Mouse (Mus musculus): ENCODE measurements around the gene Fdxacb1. TPM values are rescaled to one million over a fixed set of nuclear protein-coding genes. Genes with fewer than 3 reads are reported as not detected.

Gene Fdxacb1
- total RNA-seq (2021), result 1 to 10 TPM; 6.0 to 6.6 TPM

DNA sequence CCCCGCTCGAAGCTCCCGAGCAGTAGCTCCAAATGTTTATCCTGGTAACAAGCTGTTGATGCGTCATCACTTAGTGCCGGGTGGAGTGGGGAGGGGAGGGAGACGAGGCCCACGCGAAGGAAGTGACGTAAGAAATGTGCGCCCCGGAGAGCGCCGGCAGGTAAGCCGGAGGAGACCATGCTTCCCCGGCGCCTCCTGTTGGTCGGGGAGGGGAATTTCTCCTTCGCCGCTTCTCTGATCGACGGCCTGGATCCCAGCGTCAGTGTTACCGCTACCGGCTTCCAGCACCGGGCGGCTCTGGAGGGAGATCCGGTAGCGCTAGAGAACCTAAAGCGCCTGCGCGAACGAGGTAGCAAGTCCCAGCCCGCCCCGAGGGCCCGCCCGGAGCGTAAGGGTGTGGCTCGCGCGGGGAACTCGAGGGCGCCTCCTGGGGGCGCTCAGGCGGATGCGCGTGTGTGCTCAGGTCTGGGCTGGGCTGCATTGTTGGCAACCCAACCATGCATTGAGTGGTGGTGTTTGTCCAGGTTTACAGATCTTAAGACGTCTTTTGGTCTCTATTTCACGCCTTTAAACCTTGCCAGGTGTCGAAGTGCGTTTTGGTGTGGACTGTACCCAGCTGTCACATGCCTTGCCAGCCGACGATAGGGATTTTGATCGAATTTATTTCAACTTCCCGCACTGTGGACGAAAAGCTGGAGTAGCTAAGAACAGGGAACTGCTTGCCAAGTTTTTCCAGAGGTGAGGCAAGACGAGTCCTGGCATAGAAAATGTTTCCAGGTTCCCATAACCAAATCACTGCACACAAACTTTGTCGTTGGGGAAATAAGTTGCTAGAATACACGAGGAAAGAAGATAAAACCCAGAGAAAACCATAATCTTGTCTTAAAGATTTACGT is at the start of gene Fdxacb1:
TSS of gene Fdxacb1 (plus strand) at position 130 of the 896 bp plus-strand sequence.
- intact Hi-C loops (cut with DNase I), result loop anchor here (2.0 to 10.0 kb wide), 5 partner anchors 41 to 324 kb away; partner anchors contain the start of genes Dlat, Nkapd1 and Pih1d2
- DNase-seq, result peak; percentile 97 to 99

DNA sequence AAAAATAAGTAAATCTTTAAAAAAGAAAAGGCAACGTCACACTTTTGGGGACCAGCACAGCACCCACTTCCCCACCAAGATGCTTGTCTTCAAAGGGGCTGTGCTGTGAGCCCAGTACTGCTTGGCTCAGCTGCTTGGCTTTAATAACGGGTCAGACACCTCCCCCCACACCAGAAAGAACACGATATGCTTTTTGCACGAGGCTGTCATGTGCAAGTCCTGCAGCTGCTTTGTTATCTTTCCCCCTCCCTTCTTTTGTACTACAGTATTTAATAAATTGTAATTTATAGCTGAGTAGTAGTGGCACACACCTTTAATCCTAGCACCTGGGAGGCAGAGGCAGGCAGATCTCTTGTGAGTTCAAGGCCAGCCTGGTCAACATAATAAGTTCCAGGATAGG is 49.2 kb upstream of the Fdxacb1 start:
- no peak for DNase-seq
- intact Hi-C loops (cut with DNase I), result no loop called here

- no peak for DNase-seq
- intact Hi-C loops (cut with DNase I), result no loop called here
Measured at GRCm38 (mm10) chr9:50721061-50721460, 47.0 kb upstream of the Fdxacb1 start.

- no peak for DNase-seq
- intact Hi-C loops (cut with DNase I), result no loop called here
Measured at GRCm38 (mm10) chr9:50722451-50722911, 45.6 kb upstream of the Fdxacb1 start.

DNA sequence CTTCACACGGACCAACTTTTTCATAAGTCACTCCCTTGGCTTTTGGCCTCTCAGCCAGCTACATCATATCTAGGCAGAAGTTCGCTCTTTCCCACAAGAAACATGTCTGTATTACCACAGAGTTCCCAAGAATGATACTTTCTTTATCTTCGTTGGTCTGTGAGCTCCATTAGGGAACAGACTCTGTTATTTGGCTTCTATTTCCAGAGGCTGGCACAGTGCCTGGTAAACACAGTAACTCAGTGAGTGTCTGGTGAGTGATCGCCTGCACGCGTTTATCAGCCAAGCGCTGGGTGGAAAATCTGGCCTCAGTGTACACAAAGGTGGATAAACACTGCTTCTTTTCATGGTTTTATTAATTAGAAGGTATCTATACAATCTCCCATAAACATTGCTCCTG is 44.6 kb upstream of the Fdxacb1 start:
- intact Hi-C loops (cut with DNase I), result no loop called here
- DNase-seq, result peak; percentile 77 to 81

- intact Hi-C loops (cut with DNase I), result no loop called here
Measured at GRCm38 (mm10) chr9:50724147-50724546, 43.9 kb upstream of the Fdxacb1 start.

GRCm38 (mm10) chr9:50724661-50725330 is 43.2 kb upstream of the Fdxacb1 start:
- intact Hi-C loops (cut with DNase I), result loop anchor here (5.0 kb wide), 1 partner anchor 43 kb away; the partner anchor contains the start of gene Fdxacb1
- no peak for DNase-seq

More at GRCm38 (mm10) chr9:50724147-50724546, 43.9 kb upstream of the Fdxacb1 start:
- no peak for DNase-seq

GRCm38 (mm10) chr9:50725921-50726590 is 42.0 kb upstream of the Fdxacb1 start:
- no peak for DNase-seq
- intact Hi-C loops (cut with DNase I), result loop anchor here (5.0 kb wide), 1 partner anchor 41 kb away; the partner anchor contains the start of gene Fdxacb1

DNA sequence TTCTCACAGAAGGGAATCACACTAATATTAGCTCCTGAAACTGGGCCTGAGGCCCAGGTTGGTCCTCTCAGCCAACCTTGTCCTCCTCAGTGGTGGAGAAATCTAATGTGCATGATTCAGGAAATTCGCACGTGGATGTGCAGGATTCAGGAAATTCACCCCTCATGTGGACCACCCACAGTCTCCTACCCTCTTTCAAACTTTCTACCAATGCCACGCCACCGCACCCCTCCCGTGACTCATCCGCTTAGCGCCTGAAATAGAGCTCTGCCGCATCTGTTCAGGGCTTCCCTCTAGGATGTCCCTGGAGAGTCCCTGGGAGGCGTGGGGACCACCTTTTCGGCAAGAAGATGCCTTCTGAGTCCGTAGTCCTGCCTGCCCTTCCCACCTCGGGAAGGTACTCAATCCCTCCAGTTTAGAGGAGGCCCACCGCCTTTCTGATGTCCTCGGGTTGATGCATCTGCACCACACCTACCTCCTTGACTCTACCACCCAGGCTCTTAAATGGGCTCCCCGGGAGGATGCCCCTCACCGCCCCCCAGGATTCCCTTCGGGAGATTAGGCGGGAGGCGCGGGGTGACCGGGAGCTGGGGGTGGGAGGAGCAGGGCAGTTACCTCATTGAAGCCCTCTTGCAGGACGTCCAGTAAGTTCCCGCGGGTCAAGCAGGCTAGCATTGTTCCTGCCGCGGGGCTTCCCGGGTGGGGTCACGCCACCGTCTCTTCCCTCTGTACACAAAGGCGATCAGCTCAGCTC is 40.7 kb upstream of the Fdxacb1 start:
- intact Hi-C loops (cut with DNase I), result loop anchor here (5.0 kb wide), 1 partner anchor 40 kb away; the partner anchor contains the start of gene Fdxacb1
- DNase-seq, result no peak

GRCm38 (mm10) chr9:50727925-50728651 is 39.9 kb upstream of the Fdxacb1 start:
- intact Hi-C loops (cut with DNase I), result loop anchor here (5.0 kb wide), 1 partner anchor 39 kb away; the partner anchor contains the start of gene Fdxacb1
- peak; percentile 54 to 68 for DNase-seq

DNA sequence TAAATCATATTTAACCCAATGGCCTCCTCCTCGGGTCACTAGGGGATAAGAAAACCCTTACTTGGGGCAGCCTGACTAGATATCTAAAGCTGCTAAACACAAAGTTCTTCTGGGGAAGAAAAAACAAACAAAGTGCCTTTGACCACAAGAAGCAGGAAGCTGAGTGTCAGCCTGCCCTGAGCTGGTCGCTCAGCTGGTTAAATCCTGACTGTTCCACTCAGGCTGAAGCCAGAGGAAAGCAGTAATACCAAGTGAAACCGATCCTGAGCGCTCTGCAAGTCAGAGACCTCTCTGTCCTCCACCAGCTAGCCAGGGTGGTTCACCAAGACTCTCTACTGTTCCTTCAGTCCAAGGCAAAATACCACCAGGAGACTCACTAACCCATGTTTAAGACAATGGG is 38.4 kb upstream of the Fdxacb1 start:
- DNase-seq, result no peak
- intact Hi-C loops (cut with DNase I), result loop anchor here (5.0 kb wide), 1 partner anchor 38 kb away; the partner anchor contains the start of gene Fdxacb1

GRCm38 (mm10) chr9:50732560-50732959 is 35.5 kb upstream of the Fdxacb1 start:
- intact Hi-C loops (cut with DNase I), result no loop called here
- no peak for DNase-seq

DNA sequence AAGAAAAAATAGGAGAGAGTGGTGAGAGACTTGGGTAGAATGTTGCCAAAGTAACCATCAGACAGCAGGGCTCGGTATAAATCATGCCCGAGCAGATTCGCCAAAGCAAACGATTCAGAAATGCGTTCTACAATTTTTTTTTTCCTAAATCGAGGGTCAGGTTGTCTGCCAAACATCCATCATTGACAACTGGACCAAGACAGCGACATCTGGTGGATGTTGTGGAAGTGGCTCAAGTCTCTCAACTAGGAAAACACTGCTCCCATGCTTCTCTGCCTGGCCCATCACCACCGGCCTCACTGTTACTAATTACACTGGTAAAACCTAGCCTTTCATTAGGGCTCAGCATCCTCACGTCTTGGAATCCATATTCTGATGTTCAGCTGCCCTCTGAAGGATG is 33.0 kb upstream of the Fdxacb1 start:
- intact Hi-C loops (cut with DNase I), result loop anchor here (1.0 to 5.0 kb wide), 2 partner anchors 26 to 38 kb away; no protein-coding TSS in a partner anchor
- peak; percentile 60 to 62 for DNase-seq

DNA sequence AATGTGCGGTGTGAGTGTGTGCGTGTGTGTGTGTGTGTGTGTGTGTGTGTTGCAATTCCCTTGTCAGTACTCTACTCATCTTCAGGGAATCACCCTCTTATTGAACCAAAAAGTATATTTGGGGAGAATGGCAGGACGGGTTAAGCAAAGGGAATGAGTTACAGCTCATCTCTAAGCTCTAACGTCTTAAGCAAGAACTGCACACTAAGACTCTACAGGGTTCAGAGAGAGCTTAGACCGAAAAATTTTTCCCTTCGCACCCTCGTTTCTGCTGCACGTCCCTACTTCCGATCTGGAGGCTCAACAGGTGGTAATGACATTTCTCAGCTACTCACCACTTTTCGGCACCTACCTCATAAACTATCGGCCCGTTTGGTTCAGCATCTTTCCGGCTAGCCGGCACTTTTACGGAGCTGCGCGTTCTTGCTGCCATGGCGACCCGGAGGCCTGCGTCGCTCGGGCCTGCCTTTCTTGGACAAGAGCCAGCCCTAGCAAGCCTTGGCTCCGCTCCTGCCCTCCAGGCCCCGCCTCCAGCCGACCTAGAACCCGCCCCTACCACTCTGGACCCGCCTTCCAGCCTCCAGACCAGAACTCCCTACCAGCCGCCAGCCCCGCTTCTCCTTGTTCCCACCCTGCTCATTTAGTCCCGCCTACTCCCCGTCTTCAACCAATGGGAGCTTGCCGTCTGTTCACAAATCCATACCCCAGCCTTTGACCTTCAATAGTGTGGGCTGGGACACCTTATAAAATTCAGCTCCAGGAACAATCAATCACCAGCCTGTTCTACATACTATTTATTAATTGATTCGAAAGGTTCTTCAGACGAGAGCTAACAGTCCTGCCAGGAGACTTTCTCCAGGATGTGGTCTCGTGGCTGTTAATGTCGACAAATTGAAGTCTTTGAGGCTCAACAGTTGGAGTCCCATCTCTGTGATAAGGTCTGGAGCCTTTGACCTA is 28.8 kb upstream of the Fdxacb1 start, which contains the start of gene Dixdc1:
TSS of gene Dixdc1 (minus strand) at position 604 of the 957 bp plus-strand sequence.
- intact Hi-C loops (cut with DNase I), result loop anchor here (5.0 kb wide), 1 partner anchor 42 kb away; no protein-coding TSS in a partner anchor
- peak; percentile 93 to 94 for DNase-seq

DNA sequence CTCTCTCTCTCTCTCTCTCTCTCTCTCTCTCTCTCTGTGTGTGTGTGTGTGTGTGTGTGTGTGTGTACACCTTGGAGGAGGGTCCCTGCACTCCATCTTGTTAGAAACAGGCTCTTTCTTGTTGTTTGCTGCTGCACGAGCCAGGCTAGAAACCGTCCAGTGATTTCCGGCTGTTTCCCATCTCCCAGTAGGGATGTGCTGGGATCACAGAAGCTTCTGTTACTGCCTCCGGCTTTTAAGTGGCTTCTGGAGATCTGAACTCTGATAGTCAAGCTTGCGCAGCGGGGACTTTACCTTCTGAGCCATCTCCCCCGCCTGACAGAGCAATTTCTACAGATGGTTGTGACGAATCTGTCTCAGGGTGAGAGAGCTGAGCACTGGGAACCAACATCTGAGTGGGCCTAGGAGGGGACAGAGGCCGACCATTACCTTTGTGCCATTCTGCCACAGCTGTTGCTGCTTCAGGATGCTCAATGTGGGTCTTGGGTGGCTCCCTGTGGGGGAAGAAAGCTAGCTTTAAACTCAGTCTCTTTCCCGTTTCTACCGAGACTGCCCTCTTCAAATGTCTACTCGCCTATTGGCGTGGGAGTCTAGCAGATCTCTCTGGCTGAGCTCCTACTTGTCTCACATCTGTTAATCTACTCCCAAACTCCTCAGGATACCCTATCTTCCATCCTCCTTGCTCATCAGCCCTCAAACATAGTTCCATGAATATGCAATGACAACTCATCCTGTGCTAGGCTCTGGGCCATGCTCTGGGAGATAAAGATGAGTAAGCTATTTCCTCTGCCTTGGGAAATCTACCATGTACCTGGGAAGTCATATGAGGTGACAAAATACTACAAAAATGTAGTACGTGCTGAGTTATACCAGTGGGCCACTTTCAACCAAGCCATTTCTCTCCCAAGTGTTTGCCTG is 26.9 kb upstream of the Fdxacb1 start:
- no peak for DNase-seq
- intact Hi-C loops (cut with DNase I), result no loop called here

DNA sequence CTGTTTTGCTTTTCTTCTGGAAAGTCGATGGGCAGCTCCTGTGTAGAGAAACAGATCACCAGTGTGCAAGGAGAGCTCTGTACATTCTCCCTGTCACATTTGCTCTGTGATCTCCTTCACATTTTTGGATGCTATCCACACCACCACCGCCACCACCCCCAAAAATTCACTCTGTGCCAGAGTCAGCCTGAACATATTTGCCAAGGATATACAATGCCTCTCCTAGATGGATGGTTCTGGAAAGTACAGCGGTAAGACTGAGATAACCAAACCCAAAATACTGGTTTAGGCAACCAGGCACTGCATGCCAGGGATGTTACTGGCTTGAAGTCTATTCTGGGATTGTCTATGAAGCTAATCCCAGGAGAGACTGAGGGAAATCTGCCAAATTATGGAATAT is 25.8 kb upstream of the Fdxacb1 start:
- intact Hi-C loops (cut with DNase I), result no loop called here
- DNase-seq, result no peak

DNA sequence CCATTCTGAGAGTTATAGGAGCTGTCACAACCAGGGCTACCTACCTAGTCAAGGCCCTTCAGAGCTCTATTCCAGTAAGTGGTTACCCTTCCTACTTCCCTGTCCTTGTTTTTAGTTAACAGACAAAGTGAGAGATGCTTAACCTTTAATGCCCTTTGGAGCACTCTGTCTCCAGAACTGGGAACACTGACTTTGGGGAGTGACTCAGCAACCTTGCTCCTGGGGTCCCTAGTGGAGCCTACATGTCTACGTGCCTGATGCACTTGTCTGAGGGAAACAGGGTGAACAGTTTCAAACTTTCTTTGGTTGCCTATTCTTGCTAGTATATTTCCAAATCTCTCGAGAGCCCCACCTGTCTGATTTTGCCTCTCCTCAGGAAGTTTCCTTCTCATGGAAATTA is 25.3 kb upstream of the Fdxacb1 start:
- DNase-seq, result no peak
- intact Hi-C loops (cut with DNase I), result no loop called here
